ENCODE assay signal across 15 mouse cellular contexts in genomic region chr19:38316602-38317313, GRCm38 (mm10). TPM values are rescaled to one million over a fixed set of nuclear protein-coding genes. Genes with fewer than 3 reads are reported as not detected.
DNase-seq lines count a peak whose midpoint lies in the region; ATAC-seq and TF ChIP-seq lines count a peak whose summit lies in the region.
"Had no signal": no experiment of that assay in that cellular context is flagged by ENCODE, and none has a peak within 500 bp of the region (broad histone marks: within the 10 kb centered on the region; RNA-seq: fewer than 3 reads in every experiment).

No protein-coding gene starts in this region.

- TF ChIP-seq CTCF in kidney, adult 2 months (conservative IDR thresholded peaks at IDR 0.05; ENCODE audit: insufficient read depth, insufficient read length, low read depth, low read length) = no peak

- H3K27ac ChIP-seq in kidney, adult 2 months (ENCODE audit: insufficient read depth, low read depth, low read length) = no peak overlapping the region
- H3K27ac ChIP-seq: heart, embryonic 15.5 days; kidney, postnatal 0 days; limb, embryonic 15.5 days; midbrain, embryonic 12.5 days had no signal

- H3K36me3 ChIP-seq in kidney, adult 2 months (ENCODE audit: control insufficient read depth, insufficient read depth, low read length) = no peaks in the 10 kb centered on the region
- H3K36me3 ChIP-seq: heart, embryonic 15.5 days; limb, embryonic 15.5 days; midbrain, embryonic 12.5 days had no signal

- H3K27me3 ChIP-seq in kidney, adult 2 months (replicated peaks; ENCODE audit: control insufficient read depth, insufficient read depth, low read length) = peaks cover 1% of the 10 kb centered on the region; the same call in 1 of the 2 replicates
- H3K27me3 ChIP-seq: heart, embryonic 15.5 days; limb, embryonic 15.5 days; midbrain, embryonic 12.5 days had no signal

- TF ChIP-seq POLR2A in kidney, adult 2 months (IDR thresholded peaks at IDR 0.05; ENCODE audit: low read depth, low read length) = no peak

- ATAC-seq in cerebellum, adult (ENCODE audit: insufficient number of reproducible peaks, low FRiP score, low TSS enrichment) = peak; percentile 85
- ATAC-seq: forebrain, postnatal 0 days had no signal

- DNase-seq in cerebellum, postnatal 4 days (ENCODE audit: low spot score in 2 of 2) = no peak
- DNase-seq in urinary bladder, postnatal 14 days (ENCODE audit: low spot score) = peak; percentile 43
- no peak for DNase-seq in urinary bladder, adult 2 months (ENCODE audit: low spot score)
- peak; percentile 27 to 56 for DNase-seq in gastrocnemius, postnatal 36 days
- DNase-seq in kidney, adult 2 months = no peak
- DNase-seq in left cerebral cortex, adult 8-10 months (ENCODE audit: low spot score in 2 of 2) = no peak
- DNase-seq in left cerebral cortex, postnatal 36 days (ENCODE audit: low spot score in 2 of 2) = no peak
- DNase-seq: adrenal gland, postnatal 14 days; forebrain, postnatal 0 days; lung, embryonic 14.5 days had no signal

- intact Hi-C loops in gastrocnemius, postnatal 36 days (cut with DNase I) = no loop called here
- intact Hi-C loops in left cerebral cortex, postnatal 36 days (cut with DNase I) = no loop called here

- no peaks in the 10 kb centered on the region for H3K4me1 ChIP-seq in kidney, adult 2 months (ENCODE audit: control insufficient read depth, insufficient read depth, low read length)
- H3K4me1 ChIP-seq: heart, embryonic 15.5 days; limb, embryonic 15.5 days; midbrain, embryonic 12.5 days had no signal

- 76% methylated on average over 6 of the region's 6 CpGs for WGBS in kidney, adult 2 months

- no peak overlapping the region for H3K4me3 ChIP-seq in kidney, adult 2 months (ENCODE audit: insufficient read depth, low read depth, low read length)
- H3K4me3 ChIP-seq: heart, embryonic 15.5 days; limb, embryonic 15.5 days; midbrain, embryonic 12.5 days had no signal

RNA-seq across cellular contexts. Expression of gene Lgi1, which starts 52.4 kb away (rescaled TPM):
- 1.0 and 1.4 TPM in 2 replicates for polyA plus RNA-seq in urinary bladder, adult 2 months (2012; rRNA removed)
- total RNA-seq in gastrocnemius, postnatal 36 days (2021) = 1 to 10 TPM; 1.5 to 3.1 TPM
- 0.10 and 0.28 TPM in 2 replicates for polyA plus RNA-seq in kidney, adult 2 months (2012; rRNA removed)
- 100 to 1,000 TPM; 116 to 135 (median 120) TPM for total RNA-seq in left cerebral cortex, adult 8-10 months (2022)
- total RNA-seq in left cerebral cortex, postnatal 36 days (2021) = 100 to 1,000 TPM; 135 to 144 TPM
- polyA plus RNA-seq: lung, embryonic 14.5 days had no signal

Comparison
In these comparisons a context has a peak if more than half of its experiments do, and no peak if none do; other contexts are left out.
1. DNase-seq: peak in urinary bladder, postnatal 14 days (single experiment) and gastrocnemius, postnatal 36 days (2 of 2); none in cerebellum, postnatal 4 days (0 of 2), urinary bladder, adult 2 months (single experiment), kidney, adult 2 months (single experiment), left cerebral cortex, adult 8-10 months (0 of 2) and left cerebral cortex, postnatal 36 days (0 of 2).
2. RNA of gene Lgi1, which starts 52.4 kb away (total RNA-seq): 135 to 144 TPM in left cerebral cortex, postnatal 36 days and 116 to 135 TPM in left cerebral cortex, adult 8-10 months; 1.5 to 3.1 TPM in gastrocnemius, postnatal 36 days; every median in the first group is over 10 times any median in the second.